Mouse (Mus musculus) right cerebral cortex, postnatal 36 days (tissue): Measurements from ENCODE around the gene 6030408B16Rik.

Experiments used
- DNase-seq, 2 experiments: peaks; one replicate each; pipeline ENCODE4 v3.0.0; 2022; ENCODE audit warnings: low spot score in 2 of 2, mixed read lengths in 1 of 2

Gene 6030408B16Rik

GRCm38 (mm10) chr15:101297988-101298387, 5.0 kb downstream of the 6030408B16Rik start:
- no peak for DNase-seq

GRCm38 (mm10) chr15:101298550-101298949, 5.5 kb downstream of the 6030408B16Rik start:
- no peak for DNase-seq

GRCm38 (mm10) chr15:101299480-101299960, 6.5 kb downstream of the 6030408B16Rik start:
- no peak for DNase-seq

GRCm38 (mm10) chr15:101300128-101300527, 7.1 kb downstream of the 6030408B16Rik start:
- DNase-seq = no peak

- no peak for DNase-seq
These were observed 9.2 kb downstream of the 6030408B16Rik start for GRCm38 (mm10) chr15:101302201-101302600.

GRCm38 (mm10) chr15:101303830-101304229, 10.8 kb downstream of the 6030408B16Rik start:
- DNase-seq = no peak

GRCm38 (mm10) chr15:101306459-101306858, 13.4 kb downstream of the 6030408B16Rik start:
- no peak for DNase-seq

GRCm38 (mm10) chr15:101308440-101309348, 15.7 kb downstream of the 6030408B16Rik start:
- no peak for DNase-seq

GRCm38 (mm10) chr15:101309493-101309892, 16.5 kb downstream of the 6030408B16Rik start:
- no peak for DNase-seq

- peak; percentile 46 to 52 for DNase-seq
These were observed 18.2 kb downstream of the 6030408B16Rik start for GRCm38 (mm10) chr15:101311087-101311770.

GRCm38 (mm10) chr15:101312006-101312405, 19.0 kb downstream of the 6030408B16Rik start:
- DNase-seq = no peak

- no peak for DNase-seq
These were observed 22.4 kb downstream of the 6030408B16Rik start for GRCm38 (mm10) chr15:101315378-101315777.

GRCm38 (mm10) chr15:101315832-101316231, 22.8 kb downstream of the 6030408B16Rik start:
- peak; percentile 90 to 93 for DNase-seq

- no peak for DNase-seq
These were observed 23.4 kb downstream of the 6030408B16Rik start for GRCm38 (mm10) chr15:101316279-101316912.

GRCm38 (mm10) chr15:101316913-101317813, 24.2 kb downstream of the 6030408B16Rik start:
- DNase-seq = no peak

GRCm38 (mm10) chr15:101317814-101318500, 24.9 kb downstream of the 6030408B16Rik start:
- no peak for DNase-seq

- DNase-seq = no peak
These were observed 26.1 kb downstream of the 6030408B16Rik start for GRCm38 (mm10) chr15:101318889-101319765.

- no peak for DNase-seq
These were observed 27.1 kb downstream of the 6030408B16Rik start for GRCm38 (mm10) chr15:101320010-101320617.

- no peak for DNase-seq
These were observed 27.6 kb downstream of the 6030408B16Rik start for GRCm38 (mm10) chr15:101320618-101321041.
